Mouse (Mus musculus): ENCODE data around the gene Ccr8. TPM values are rescaled to one million over a fixed set of nuclear protein-coding genes. Genes with fewer than 3 reads are reported as not detected.

Gene Ccr8
- polyA plus RNA-seq, 1 experiment = not detected

GRCm38 (mm10) chr9:120120503-120120902 lies 28.6 kb downstream of the Ccr8 start:
- TF ChIP-seq FLI1 (IDR thresholded peaks at IDR 0.05; ENCODE audit: low read length) = no peak
- TF ChIP-seq GATA1 (IDR thresholded peaks at IDR 0.05; ENCODE audit: borderline replicate concordance, low read length) = no peak
- Histone ChIP-seq H3K36me3 (replicated peaks; ENCODE audit: low read length) (peaks cover 80% of the 10 kb centered on the region), H3K4me3 (replicated peaks) (no peak overlapping the region), H3K27me3 (replicated peaks) (no peaks in the 10 kb centered on the region), H3K4me1 (peaks cover 55% of the 10 kb centered on the region), H3K9me3 (no peaks in the 10 kb centered on the region)

- Histone ChIP-seq H3K4me3 (replicated peaks) (peak overlapping the region; percentile 98), H3K27me3 (replicated peaks) (no peaks in the 10 kb centered on the region), H3K9me3 (no peaks in the 10 kb centered on the region), H3K36me3 (replicated peaks; ENCODE audit: low read length) (peaks cover 67% of the 10 kb centered on the region), H3K4me1 (peaks cover 40% of the 10 kb centered on the region)
- no peak for TF ChIP-seq FLI1 (IDR thresholded peaks at IDR 0.05; ENCODE audit: low read length)
- TF ChIP-seq GATA1 (IDR thresholded peaks at IDR 0.05; ENCODE audit: borderline replicate concordance, low read length) = no peak
These were observed 35.0 kb downstream of the Ccr8 start for GRCm38 (mm10) chr9:120126868-120127267.

- no peaks in the 10 kb centered on the region for H3K27me3 ChIP-seq (replicated peaks)
- peak within 1 kb of the TSS; percentile 98 for H3K4me3 ChIP-seq (replicated peaks)
- no peak for TF ChIP-seq GATA1 (IDR thresholded peaks at IDR 0.05; ENCODE audit: borderline replicate concordance, low read length)
- TF ChIP-seq FLI1 (IDR thresholded peaks at IDR 0.05; ENCODE audit: low read length) = peak; percentile 88
- H3K36me3 ChIP-seq (replicated peaks; ENCODE audit: low read length) = peaks cover 68% of the 10 kb centered on the region
- no peaks in the 10 kb centered on the region for H3K9me3 ChIP-seq
- H3K4me1 ChIP-seq = peaks cover 40% of the 10 kb centered on the region
These were observed 35.8 kb downstream of the Ccr8 start, which contains the start of gene Rpsa for GRCm38 (mm10) chr9:120127538-120128251. Gene Rpsa, plus strand, starts transcription at chr9:120127689.

- Histone ChIP-seq H3K36me3 (replicated peaks; ENCODE audit: low read length) (peaks cover 57% of the 10 kb centered on the region), H3K27me3 (replicated peaks) (no peaks in the 10 kb centered on the region), H3K4me3 (replicated peaks) (peak overlapping the region; percentile 98), H3K4me1 (peaks cover 36% of the 10 kb centered on the region), H3K9me3 (no peaks in the 10 kb centered on the region)
- TF ChIP-seq FLI1 (IDR thresholded peaks at IDR 0.05; ENCODE audit: low read length) = no peak
- TF ChIP-seq GATA1 (IDR thresholded peaks at IDR 0.05; ENCODE audit: borderline replicate concordance, low read length) = no peak
These were observed 37.4 kb downstream of the Ccr8 start for GRCm38 (mm10) chr9:120129276-120129675.

- H3K4me3 ChIP-seq (replicated peaks) = no peak overlapping the region
- H3K4me1 ChIP-seq = peaks cover 24% of the 10 kb centered on the region
- H3K27me3 ChIP-seq (replicated peaks) = no peaks in the 10 kb centered on the region
- TF ChIP-seq FLI1 (IDR thresholded peaks at IDR 0.05; ENCODE audit: low read length) (no peak), GATA1 (IDR thresholded peaks at IDR 0.05; ENCODE audit: borderline replicate concordance, low read length) (no peak)
- no peaks in the 10 kb centered on the region for H3K9me3 ChIP-seq
- peaks cover 48% of the 10 kb centered on the region for H3K36me3 ChIP-seq (replicated peaks; ENCODE audit: low read length)
These were observed 39.9 kb downstream of the Ccr8 start for GRCm38 (mm10) chr9:120131784-120132288.

GRCm38 (mm10) chr9:120132980-120133754 lies 41.3 kb downstream of the Ccr8 start:
- Histone ChIP-seq H3K9me3 (no peaks in the 10 kb centered on the region), H3K27me3 (replicated peaks) (no peaks in the 10 kb centered on the region), H3K36me3 (replicated peaks; ENCODE audit: low read length) (peaks cover 48% of the 10 kb centered on the region), H3K4me1 (peaks cover 22% of the 10 kb centered on the region), H3K4me3 (replicated peaks) (no peak overlapping the region)
- TF ChIP-seq GATA1 (IDR thresholded peaks at IDR 0.05; ENCODE audit: borderline replicate concordance, low read length) = no peak
- no peak for TF ChIP-seq FLI1 (IDR thresholded peaks at IDR 0.05; ENCODE audit: low read length)

- Histone ChIP-seq H3K27me3 (replicated peaks) (no peaks in the 10 kb centered on the region), H3K36me3 (replicated peaks; ENCODE audit: low read length) (peaks cover 42% of the 10 kb centered on the region), H3K4me3 (replicated peaks) (no peak overlapping the region), H3K9me3 (no peaks in the 10 kb centered on the region), H3K4me1 (peaks cover 16% of the 10 kb centered on the region)
- TF ChIP-seq GATA1 (IDR thresholded peaks at IDR 0.05; ENCODE audit: borderline replicate concordance, low read length) (no peak), FLI1 (IDR thresholded peaks at IDR 0.05; ENCODE audit: low read length) (no peak)
These were observed 42.0 kb downstream of the Ccr8 start for GRCm38 (mm10) chr9:120133755-120134475.

GRCm38 (mm10) chr9:120134529-120135160 lies 42.7 kb downstream of the Ccr8 start:
- no peak for TF ChIP-seq GATA1 (IDR thresholded peaks at IDR 0.05; ENCODE audit: borderline replicate concordance, low read length)
- no peak for TF ChIP-seq FLI1 (IDR thresholded peaks at IDR 0.05; ENCODE audit: low read length)
- Histone ChIP-seq H3K36me3 (replicated peaks; ENCODE audit: low read length) (peaks cover 35% of the 10 kb centered on the region), H3K4me3 (replicated peaks) (no peak overlapping the region), H3K4me1 (peaks cover 9% of the 10 kb centered on the region), H3K9me3 (peaks cover under 1% of the 10 kb centered on the region), H3K27me3 (replicated peaks) (no peaks in the 10 kb centered on the region)

GRCm38 (mm10) chr9:120135454-120135853 lies 43.5 kb downstream of the Ccr8 start:
- Histone ChIP-seq H3K4me3 (replicated peaks) (no peak overlapping the region), H3K36me3 (replicated peaks; ENCODE audit: low read length) (peaks cover 27% of the 10 kb centered on the region), H3K9me3 (peaks cover 8% of the 10 kb centered on the region), H3K4me1 (peaks cover 3% of the 10 kb centered on the region), H3K27me3 (replicated peaks) (no peaks in the 10 kb centered on the region)
- TF ChIP-seq FLI1 (IDR thresholded peaks at IDR 0.05; ENCODE audit: low read length) (no peak), GATA1 (IDR thresholded peaks at IDR 0.05; ENCODE audit: borderline replicate concordance, low read length) (no peak)

Data from megakaryocyte, embryonic 14.5 days (primary cell).